Mouse (Mus musculus) lung, adult 10 weeks (tissue): ENCODE results near the gene Vmn1r184. TPM values are rescaled to one million over a fixed set of nuclear protein-coding genes. Genes with fewer than 3 reads are reported as not detected.

Experiments used
- polyA plus RNA-seq: library from polyadenylated mRNA; stranded (reverse); fragments of 350-450 nt; fragmentation: Illumina TruSeq; extraction: RNeasy Lipid Tissue Mini Kit (QIAGEN cat#74804); gene quantifications from one replicate; pipeline ENCODE4 v1.2.3, GENCODE M21; 2014; ENCODE audit warnings: low read depth, low replicate concordance; ENCODE audit not compliant: insufficient read depth

The Vmn1r184 gene
- not detected for polyA plus RNA-seq

DNA sequence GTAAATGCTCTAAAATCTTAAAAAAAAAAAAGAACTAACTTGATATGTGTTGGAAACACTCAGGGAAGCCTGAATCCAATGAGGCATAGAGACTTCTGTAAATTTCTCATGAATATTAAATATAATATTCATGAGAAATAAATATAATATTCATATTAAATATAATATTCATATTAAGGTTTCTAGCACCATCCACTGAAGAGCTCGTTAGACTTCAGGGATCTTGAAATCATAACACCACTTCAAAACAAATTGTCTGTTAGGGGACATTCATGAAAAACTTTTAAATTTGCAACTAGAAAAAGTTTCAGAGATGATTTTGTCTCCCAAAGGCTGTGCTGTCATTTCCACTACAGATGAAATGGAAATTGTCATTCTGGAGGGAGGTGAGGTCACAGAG lies at the start of gene Vmn1r184:
Gene Vmn1r184 (plus strand): TSS at position 301 of the 400 bp plus-strand sequence.

DNA sequence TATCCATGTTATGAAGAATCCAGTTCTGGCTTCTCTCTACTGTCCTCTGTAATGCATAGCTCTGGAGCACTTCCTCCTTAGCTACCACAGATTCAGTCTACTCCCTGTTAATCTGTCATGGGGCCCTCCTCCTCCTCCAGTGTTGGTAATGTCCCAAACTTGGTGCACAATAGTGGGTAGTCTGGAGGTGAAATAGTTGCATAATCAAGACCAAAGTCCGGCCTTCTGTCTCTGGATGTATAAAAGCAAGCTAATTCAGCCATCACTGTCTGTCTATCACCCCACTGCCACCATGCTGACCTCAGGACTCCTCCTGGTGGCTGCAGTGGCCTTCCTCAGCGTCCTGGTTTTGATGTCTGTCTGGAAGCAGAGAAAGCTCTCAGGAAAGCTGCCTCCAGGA lies 46.8 kb downstream of the Vmn1r184 start, which contains the start of gene Cyp2a4:
Gene Cyp2a4 (plus strand): TSS at position 244 of the 400 bp plus-strand sequence.

Other genes with a start within 250 kb of the Vmn1r184 start
- not detected for gene Cyp2b13, start 198.8 kb upstream of the Vmn1r184 start, polyA plus RNA-seq
- not detected for gene Cyp2b9, start 86.9 kb upstream of the Vmn1r184 start, polyA plus RNA-seq
- not detected for gene Cyp2a4, start 46.8 kb downstream of the Vmn1r184 start, polyA plus RNA-seq
- gene Nlrp9c, start 143.4 kb downstream of the Vmn1r184 start, polyA plus RNA-seq, result not detected
- not detected for gene Nlrp4a, start 174.8 kb downstream of the Vmn1r184 start, polyA plus RNA-seq